Mouse (Mus musculus) c-Kit-negative CD71-positive TER-119-positive erythroid progenitor cells, embryonic 14.5 days (primary cell): ENCODE measurements around the gene Slc3a1.

Experiments
- DNase-seq: peaks from one replicate; pipeline ENCODE4 v3.0.0-alpha.2; 2013; ENCODE audit warnings: low read depth, low spot score

The Slc3a1 gene

GRCm38 (mm10) chr17:85037855-85038254 lies 9.7 kb downstream of the Slc3a1 start:
- no peak for DNase-seq

DNA sequence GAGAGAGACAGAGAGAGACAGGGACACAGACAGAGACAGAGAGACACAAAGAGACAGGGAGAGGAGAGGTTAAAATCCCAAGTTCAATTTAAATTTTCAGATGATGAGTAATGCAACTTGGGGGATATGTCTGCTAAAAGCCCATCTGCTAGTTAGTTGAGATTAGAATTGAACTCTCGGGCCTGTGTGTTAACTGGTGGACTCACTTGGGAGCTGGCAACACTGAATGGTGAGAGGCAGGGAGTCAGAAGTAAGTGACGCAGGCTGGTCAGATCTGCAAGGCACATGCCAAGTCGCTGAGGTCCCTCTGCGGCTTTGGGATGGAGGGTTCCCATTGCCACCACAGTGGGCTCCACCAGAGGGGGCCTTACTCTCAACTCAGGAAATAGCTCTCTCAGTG lies 10.1 kb downstream of the Slc3a1 start:
- DNase-seq = no peak

DNA sequence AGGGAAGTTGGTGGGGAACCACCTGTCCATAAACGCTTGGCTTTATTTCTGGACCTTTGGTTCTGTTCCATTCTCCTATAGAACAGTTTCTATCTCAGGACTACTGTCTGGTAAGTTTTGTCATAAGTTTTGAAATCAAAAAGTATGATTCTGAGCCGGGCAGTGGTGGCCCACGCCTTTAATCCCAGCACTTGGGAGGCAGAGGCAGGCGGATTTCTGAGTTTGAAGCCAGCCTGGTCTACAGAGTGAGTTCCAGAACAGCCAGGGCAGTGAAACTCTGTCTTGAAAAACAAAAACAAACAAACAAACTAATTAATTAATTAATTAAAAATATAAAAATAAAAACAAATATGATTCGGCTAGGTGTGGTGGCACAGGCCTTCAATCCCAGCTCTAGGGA lies 10.6 kb downstream of the Slc3a1 start:
- DNase-seq = no peak

DNA sequence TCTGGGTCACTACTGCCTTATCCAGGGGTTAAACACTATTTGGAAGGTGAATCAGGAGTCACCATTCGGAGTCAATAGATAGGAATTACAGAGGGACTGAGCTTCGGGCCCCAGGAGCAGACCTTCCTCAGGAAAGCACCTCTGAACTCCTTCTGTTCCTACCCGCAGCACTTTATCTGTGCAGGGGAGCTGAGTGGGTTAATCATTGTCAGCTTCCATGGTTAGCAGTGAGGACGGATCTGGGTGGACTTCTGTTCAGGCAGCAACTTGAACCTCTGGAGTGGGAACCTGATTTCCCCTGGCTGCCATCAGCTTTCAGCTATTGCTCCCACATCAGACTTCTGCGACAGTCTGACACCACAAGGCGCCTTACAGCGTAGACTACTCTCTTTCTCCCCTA lies 12.7 kb downstream of the Slc3a1 start:
- DNase-seq = no peak

- no peak for DNase-seq
Measured at GRCm38 (mm10) chr17:85042419-85042818, 14.2 kb downstream of the Slc3a1 start.

GRCm38 (mm10) chr17:85043404-85043816 lies 15.2 kb downstream of the Slc3a1 start:
- DNase-seq = no peak

- DNase-seq = no peak
Measured at GRCm38 (mm10) chr17:85044466-85044865, 16.3 kb downstream of the Slc3a1 start.

DNA sequence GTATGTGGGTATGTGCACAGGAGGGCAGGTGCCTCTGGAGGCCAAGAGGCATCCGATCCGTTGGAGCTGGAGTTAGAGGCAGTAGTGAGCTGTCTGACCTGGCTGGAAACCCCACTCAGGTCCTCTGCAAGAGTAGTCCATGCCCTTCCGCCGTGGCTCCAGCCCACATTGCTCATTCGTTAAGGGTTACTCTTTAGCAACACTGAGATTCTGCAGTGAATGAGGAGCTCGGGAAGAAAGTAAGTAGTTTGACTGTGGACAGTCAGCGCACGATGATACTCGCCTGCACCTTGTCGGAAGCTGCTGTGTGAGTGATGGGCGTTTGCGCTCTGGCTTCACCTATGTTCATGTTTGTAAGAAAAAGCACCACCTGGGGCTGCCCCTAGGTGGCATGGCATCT lies 17.0 kb downstream of the Slc3a1 start:
- no peak for DNase-seq

DNA sequence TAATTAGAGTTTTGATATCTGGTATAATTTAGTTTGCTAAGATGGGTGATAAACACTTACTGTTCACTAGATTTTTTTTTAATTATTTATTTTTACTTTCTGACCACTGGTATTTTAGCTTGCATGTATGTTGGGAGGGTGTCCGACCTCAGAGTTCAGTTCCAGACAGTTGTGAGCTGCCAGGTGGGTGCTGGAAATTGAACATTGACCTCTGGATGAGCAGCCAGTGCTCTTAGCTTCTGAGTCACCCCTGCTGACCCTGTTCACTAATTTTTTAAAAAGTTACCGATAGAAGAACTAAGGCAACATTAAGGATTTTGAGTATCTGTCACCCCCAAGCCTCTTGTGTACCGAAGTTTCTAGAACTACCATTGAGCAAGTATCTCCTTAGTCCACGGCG lies 20.2 kb downstream of the Slc3a1 start:
- DNase-seq = no peak

DNA sequence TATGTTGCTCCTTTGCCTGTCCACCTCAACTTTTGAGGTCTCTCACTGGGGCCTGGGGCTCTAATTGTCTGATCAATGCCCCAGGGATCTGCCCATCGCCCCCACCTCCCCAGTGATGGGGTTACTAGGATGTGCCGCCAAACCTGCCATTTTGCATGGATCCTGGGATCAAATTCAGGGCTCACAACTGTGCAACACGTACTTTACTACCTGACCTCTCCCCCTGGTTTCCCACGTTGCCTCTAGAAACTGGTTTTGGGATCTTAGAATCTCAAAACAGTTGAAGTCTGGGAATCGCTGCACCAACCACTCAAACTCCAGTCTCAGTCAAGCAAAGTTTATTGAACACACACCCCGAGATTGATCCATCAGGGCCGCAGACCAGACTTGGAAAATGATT lies 30.1 kb downstream of the Slc3a1 start:
- DNase-seq = no peak

DNA sequence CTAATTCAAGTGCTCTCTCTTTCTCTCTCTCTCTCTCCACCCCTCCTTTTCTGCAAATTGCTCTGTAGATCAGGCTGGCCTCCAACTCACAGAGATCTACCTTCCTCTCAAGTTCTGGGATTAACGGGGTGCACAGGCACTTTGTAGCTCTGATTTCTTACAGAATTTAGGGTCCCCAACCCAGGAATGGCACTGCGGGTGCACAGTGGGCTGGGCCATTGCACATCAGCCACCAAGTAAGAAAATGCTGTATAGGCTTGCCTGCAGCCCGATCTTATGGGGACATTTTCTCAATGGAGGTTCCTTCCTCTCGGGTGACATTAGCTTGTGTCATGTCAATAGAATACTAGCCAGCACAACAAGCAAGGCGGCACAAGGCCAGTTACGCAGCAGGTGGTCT lies 31.0 kb downstream of the Slc3a1 start:
- DNase-seq = no peak

DNA sequence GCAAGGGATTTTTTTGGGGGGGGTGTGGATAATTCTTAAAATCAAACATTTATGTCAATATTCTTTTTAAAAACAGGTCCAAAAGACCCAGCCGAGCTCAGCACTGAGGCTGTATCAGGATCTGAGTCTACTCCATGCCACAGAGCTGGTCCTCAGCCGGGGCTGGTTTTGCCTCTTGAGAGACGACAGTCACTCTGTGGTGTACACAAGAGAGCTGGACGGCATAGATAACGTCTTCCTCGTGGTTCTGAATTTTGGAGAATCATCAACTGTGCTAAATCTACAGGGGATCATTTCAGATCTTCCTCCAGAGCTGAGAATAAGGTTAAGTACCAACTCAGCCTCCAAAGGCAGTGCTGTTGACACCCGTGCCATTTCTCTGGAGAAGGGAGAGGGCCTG lies 35.4 kb downstream of the Slc3a1 start:
- DNase-seq = no peak

DNA sequence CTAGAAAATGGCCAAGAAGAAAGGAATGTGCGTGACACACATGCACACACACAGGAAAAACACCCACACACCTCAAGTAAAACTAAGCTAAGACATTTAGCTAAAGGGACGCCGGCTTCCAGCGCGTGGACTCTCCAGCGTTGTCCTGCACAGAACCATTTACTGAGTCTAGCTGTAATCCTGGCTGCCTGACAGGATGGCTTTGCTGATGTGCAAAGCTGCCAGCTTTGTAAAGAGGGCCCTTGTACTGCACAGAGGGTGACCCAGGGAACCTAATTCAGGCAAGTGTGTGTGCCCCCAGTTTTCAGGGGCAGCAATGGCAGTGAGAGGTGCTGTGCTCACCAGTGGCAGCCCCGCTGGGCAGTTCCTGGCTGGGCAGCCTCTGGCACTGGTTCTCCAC lies 39.2 kb downstream of the Slc3a1 start:
- DNase-seq = no peak

- no peak for DNase-seq
Measured at GRCm38 (mm10) chr17:85070658-85071057, 42.5 kb downstream of the Slc3a1 start.

DNA sequence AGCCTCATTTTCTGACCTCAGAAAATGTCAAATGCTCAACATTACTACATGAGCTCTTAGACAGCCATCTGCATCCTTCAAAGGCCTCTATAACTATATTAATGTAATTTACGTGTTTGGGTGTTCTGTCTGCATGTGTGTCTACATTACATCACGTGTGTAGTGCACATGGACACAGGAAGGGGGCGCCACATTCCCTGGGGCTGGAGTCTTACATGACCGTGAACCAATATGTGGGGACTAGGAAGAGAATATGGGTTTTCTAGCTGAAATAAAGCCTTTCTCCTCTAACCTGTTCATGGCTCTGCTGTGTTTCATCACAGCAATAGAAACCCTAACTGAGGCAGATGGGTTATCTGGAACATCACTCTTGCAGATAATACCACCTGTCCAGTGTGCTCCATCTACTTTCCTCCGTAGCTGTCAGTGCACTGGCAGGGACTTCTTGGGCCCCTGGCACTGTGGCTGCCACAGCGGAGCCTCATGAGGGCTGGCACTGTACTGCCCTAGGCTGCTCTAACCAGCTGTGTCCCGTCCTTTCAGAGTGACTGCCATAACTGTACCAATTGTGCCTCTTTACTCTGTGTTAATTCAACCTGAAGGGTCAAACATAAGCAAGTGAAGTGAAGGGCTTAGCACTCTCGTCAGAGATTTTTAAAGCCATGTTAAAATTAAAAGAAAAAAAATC lies 43.1 kb downstream of the Slc3a1 start:
- no peak for DNase-seq

DNA sequence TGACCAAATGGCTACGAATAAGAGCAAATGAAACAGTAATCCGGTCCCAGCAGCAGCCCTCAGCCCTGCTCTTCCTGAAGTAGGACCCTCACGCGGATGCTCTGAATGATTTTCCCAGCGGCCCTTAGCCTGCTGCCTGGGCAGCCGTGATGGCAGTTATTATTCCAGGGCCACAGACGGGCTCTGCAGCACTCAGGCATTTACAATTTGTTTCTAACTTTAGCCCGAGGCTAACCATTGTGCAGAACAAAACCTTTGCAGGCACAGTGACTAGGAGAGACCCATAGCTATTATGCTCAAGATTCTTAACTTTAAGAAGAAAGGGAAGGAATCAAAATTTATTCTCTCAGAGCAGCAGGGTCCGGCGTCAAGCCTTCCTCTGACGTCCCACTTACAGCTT lies 44.2 kb downstream of the Slc3a1 start:
- DNase-seq = no peak

- DNase-seq = no peak
Measured at GRCm38 (mm10) chr17:85073214-85073613, 45.0 kb downstream of the Slc3a1 start.

GRCm38 (mm10) chr17:85074083-85074482 lies 45.9 kb downstream of the Slc3a1 start:
- no peak for DNase-seq

DNA sequence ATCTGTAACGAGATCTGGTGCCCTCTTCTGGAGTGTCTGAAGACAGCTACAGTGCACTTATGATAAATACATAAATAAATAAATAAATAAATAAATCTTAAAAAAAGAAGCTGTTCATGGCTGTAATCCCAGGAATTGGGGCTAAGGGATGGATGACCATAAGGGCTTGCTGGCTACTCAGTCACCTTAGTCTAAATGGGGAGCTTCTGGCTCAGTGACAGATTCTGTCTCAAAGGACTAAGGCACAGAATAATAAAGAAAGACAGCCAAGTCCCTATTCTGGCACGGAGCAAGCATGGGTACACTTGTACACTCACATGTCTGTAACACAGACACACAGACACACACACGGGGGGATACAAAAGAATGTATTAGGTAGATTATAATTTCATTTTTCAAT lies 51.1 kb downstream of the Slc3a1 start:
- no peak for DNase-seq

- DNase-seq = no peak
Measured at GRCm38 (mm10) chr17:85080781-85081180, 52.6 kb downstream of the Slc3a1 start.

GRCm38 (mm10) chr17:85085335-85085734 lies 57.2 kb downstream of the Slc3a1 start:
- no peak for DNase-seq

GRCm38 (mm10) chr17:85086501-85086900 lies 58.3 kb downstream of the Slc3a1 start:
- DNase-seq = no peak

- DNase-seq = no peak
Measured at GRCm38 (mm10) chr17:85087591-85087990, 59.4 kb downstream of the Slc3a1 start.

DNA sequence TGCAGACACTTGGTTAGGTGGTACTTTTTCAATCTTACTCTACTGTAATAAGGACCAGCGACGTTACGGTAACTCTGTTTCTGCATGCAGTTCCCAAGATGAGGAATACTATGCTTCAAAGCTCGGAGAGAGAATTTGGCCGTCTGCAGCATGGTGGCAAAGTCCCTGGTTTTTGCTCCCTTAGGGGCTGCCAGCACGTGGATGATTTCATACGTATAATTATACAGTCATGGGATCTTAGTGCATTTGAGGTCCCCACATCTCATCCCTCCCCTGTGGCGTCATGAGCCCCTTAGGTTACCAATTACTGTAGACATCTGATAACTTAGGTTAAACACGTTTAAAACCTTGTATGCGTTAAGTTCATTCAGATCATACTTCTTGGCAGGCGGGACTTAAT lies 60.2 kb downstream of the Slc3a1 start:
- DNase-seq = no peak
